Mouse (Mus musculus): ENCODE measurements around the gene Vmn2r54.
"Not testable (repeated sequence)": the region's sequence is repeated elsewhere in the genome, so short reads cannot be mapped to it uniquely, and the experiment has no call there.

The Vmn2r54 gene

GRCm38 (mm10) chr7:12640219-12640618 is at the start of gene Vmn2r54:
Gene Vmn2r54, minus strand, starts transcription at chr7:12640319.
- DNase-seq (ENCODE audit: low spot score) = not testable (repeated sequence)

GRCm38 (mm10) chr7:12684903-12685302 is 44.8 kb upstream of the Vmn2r54 start, which contains the start of gene Vmn2r55:
Gene Vmn2r55, minus strand, starts transcription at chr7:12685003.
- DNase-seq (ENCODE audit: low spot score) = not testable (repeated sequence)

- DNase-seq (ENCODE audit: low spot score) = no peak
These were observed 31.4 kb downstream of the Vmn2r54 start, which contains the start of gene Vmn2r53 for GRCm38 (mm10) chr7:12608688-12609087. Gene Vmn2r53, minus strand, starts transcription at chr7:12608788.
